Mouse (Mus musculus) testis, postnatal 14 days (tissue): ENCODE results near the gene Lbx2.

Source experiments
- DNase-seq: peaks from one replicate; pipeline ENCODE4 v3.0.0; 2021; ENCODE audit warnings: low spot score

Lbx2 gene

GRCm38 (mm10) chr6:83108762-83109668 lies 22.8 kb downstream of the Lbx2 start, which contains the start of gene Mrpl53:
Gene Mrpl53 (plus strand): TSS chr6:83109040.
- peak; percentile 83 for DNase-seq

- DNase-seq = no peak
Measured at GRCm38 (mm10) chr6:83111510-83112136, 25.5 kb downstream of the Lbx2 start.

- DNase-seq = peak; percentile 90
Measured at GRCm38 (mm10) chr6:83115011-83115671, 29.0 kb downstream of the Lbx2 start, which contains the start of gene Mogs. Gene Mogs (plus strand): TSS chr6:83115496.

GRCm38 (mm10) chr6:83115682-83116372 lies 29.7 kb downstream of the Lbx2 start:
- DNase-seq = peak; percentile 50

GRCm38 (mm10) chr6:83116373-83117164 lies 30.4 kb downstream of the Lbx2 start:
- DNase-seq = no peak

- no peak for DNase-seq
Measured at GRCm38 (mm10) chr6:83117165-83117438, 30.9 kb downstream of the Lbx2 start.

- DNase-seq = peak; percentile 12
Measured at GRCm38 (mm10) chr6:83117616-83118015, 31.4 kb downstream of the Lbx2 start.

- DNase-seq = no peak
Measured at GRCm38 (mm10) chr6:83118369-83118768, 32.2 kb downstream of the Lbx2 start.

GRCm38 (mm10) chr6:83118825-83119733 lies 32.9 kb downstream of the Lbx2 start:
- DNase-seq = no peak

GRCm38 (mm10) chr6:83119734-83120051 lies 33.5 kb downstream of the Lbx2 start:
- no peak for DNase-seq

GRCm38 (mm10) chr6:83120930-83121862 lies 35.0 kb downstream of the Lbx2 start, which contains the start of gene Wbp1:
Gene Wbp1 (minus strand): TSS chr6:83121559.
- peak; percentile 97 for DNase-seq

- no peak for DNase-seq
Measured at GRCm38 (mm10) chr6:83121863-83122710, 35.9 kb downstream of the Lbx2 start.

GRCm38 (mm10) chr6:83122961-83123360 lies 36.8 kb downstream of the Lbx2 start:
- DNase-seq = no peak

- DNase-seq = peak; percentile 90
Measured at GRCm38 (mm10) chr6:83124851-83125312, 38.7 kb downstream of the Lbx2 start.

GRCm38 (mm10) chr6:83125331-83125730 lies 39.2 kb downstream of the Lbx2 start, which contains the start of gene Ino80b:
Gene Ino80b (minus strand): TSS chr6:83125431.
- DNase-seq = no peak

- no peak for DNase-seq
Measured at GRCm38 (mm10) chr6:83127419-83127818, 41.3 kb downstream of the Lbx2 start.

- DNase-seq = no peak
Measured at GRCm38 (mm10) chr6:83131469-83132034, 45.4 kb downstream of the Lbx2 start.
